Mouse (Mus musculus): Measurements from ENCODE around the gene Sema6c.
"Not testable (repeated sequence)": the region's sequence is repeated elsewhere in the genome, so short reads cannot be mapped to it uniquely, and the experiment has no call there.

Gene Sema6c

GRCm38 (mm10) chr3:95159987-95160963 is at the start of gene Sema6c:
Gene Sema6c, plus strand, starts transcription at chr3:95160457.
- DNase-seq (ENCODE audit: low spot score in 2 of 2) = peak; percentile 62 to 91

DNA sequence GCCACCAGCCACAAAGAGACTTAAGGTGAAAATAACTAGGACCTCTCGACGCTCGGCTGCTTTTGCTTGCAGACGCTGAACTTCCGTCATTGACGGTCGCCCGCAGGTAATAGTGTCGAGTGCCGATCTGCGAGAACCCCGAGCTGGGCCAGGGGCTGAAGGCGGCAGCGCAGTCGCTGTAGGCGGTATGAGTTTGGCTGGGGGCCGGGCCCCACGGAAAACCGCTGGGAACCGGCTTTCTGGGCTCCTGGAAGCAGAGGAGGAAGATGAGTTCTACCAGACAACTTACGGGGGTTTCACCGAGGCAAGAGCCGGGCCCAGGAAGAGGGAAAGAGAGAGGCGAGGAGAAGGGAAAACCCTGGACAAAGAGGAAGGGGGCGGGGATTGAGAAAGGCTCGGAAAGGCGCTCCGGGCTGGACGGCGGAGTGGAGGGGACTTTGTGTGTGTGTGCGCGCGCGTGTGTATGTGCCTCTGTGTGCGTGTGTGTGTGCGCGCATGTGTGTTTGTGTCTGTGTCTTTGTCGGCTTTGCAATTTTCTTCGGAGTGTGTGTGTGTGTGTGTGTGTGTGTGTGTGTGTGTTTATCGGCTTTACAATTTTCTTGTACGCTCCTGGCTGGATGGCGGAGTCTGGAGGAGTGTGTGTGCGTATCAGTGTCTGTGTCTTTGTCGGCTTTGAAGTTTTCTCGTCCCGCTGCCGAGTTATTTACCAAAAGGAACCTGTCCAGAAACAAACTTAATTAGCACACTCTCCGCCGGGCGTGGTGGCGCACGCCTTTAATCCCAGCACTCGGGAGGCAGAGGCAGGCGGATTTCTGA is 49.1 kb upstream of the Sema6c start, which contains the start of gene Vps72:
Gene Vps72 (plus strand): TSS at position 112 of the 816 bp plus-strand sequence.
- DNase-seq (ENCODE audit: low spot score in 2 of 2) = peak; percentile 73 to 90

DNA sequence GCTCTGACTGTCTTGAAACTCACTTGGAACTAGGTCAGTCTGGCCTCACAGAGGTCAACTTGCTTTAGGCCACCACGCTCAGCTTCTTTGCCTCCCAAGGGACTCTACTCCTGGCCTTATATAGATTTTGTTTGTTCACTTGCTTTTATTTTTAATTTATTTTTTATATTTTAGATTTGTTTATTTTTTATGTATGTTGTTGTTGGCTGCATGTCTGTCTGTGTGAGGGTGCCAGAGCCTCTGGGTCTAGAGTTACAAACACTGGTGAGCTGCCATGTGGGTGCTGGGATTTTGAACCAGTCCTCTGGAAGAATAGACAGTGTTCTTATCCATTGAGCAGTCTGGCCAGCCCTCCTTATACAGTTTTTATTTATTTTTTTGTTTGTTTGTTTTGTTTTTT is 47.5 kb upstream of the Sema6c start:
- DNase-seq (ENCODE audit: low spot score in 2 of 2) = no peak

DNA sequence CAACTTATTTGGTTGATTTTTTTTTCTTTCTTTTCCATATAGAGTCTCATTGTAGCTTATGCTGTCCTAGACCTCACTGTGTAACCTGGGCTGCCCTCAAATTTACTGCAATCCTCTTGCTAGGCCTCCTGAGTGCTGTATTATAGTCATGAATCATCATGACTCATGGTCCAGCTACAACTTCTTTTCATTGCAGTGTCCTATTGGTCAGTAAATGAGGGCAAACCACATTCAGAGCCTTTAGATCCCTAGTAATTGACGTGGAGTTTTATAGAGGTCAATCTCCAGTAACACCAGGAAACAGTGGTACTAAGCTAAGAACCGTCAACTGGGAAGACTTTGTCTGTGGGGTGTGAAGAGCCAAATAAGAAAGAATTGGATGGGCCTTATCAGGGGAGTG is 42.5 kb upstream of the Sema6c start:
- no peak for DNase-seq (ENCODE audit: low spot score in 2 of 2)

DNA sequence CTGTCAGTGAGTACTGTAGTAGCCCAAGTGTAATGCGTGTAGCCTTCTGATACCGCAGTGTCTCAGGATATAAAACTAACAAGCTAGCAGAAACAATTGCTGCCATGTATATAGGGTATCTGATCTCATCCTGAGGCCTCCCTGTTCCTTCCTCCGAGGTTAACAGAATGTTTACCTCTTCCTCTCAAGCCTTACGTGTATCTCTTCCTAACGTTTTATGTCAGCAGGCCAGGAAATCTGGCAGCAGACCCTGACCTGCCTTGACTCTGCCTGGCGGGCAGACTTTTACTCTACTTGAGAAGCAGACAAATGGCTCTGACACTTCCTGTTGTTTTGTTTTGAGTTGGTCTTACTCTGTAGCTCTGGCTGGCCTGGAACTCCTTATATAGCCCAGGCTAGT is 38.7 kb upstream of the Sema6c start:
- DNase-seq (ENCODE audit: low spot score in 2 of 2) = no peak

DNA sequence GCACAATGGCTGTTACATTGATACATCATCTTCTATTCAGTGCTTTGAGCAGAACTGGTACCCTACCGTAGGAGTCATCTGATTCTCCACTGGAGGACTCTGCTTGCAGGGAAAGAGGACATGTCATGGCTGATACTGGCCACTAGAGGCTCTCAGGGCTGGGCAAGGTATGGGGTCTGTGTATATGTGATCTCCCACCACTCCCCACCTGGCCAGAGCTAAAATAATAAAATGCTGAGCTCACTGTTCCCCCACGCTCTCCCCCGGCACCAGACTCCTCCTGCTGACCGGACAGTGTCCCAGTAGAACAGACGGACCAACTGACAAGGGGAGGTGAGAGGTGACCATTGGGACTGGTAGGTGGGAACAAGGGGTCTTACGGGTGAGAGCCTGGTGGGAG is 36.0 kb upstream of the Sema6c start, which contains the start of gene Tmod4:
Gene Tmod4 (plus strand): TSS at position 231 of the 400 bp plus-strand sequence.
- DNase-seq (ENCODE audit: low spot score in 2 of 2) = no peak

DNA sequence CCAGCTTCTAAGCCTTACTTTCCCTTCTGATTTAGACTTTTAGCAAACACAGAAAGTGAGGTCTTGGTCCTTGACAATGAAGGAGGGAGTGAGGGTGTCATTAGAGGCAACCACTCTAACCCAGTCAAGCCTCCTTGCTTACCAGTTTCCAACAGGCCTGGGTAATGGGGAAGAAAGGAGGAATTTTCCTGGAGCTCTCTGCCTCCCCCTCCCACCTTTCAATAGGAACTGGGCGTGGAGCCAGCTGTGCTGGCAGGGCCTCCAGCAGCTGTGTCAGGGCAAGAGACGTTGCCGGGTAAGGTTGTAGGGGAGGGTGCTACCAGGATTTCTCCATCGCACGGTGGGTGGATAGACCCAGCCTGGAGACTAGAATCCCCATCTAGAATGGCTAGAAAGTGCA is 35.3 kb upstream of the Sema6c start:
- DNase-seq (ENCODE audit: low spot score in 2 of 2) = no peak

- DNase-seq (ENCODE audit: low spot score in 2 of 2) = no peak
Measured at GRCm38 (mm10) chr3:95129226-95129651, 31.0 kb upstream of the Sema6c start.

DNA sequence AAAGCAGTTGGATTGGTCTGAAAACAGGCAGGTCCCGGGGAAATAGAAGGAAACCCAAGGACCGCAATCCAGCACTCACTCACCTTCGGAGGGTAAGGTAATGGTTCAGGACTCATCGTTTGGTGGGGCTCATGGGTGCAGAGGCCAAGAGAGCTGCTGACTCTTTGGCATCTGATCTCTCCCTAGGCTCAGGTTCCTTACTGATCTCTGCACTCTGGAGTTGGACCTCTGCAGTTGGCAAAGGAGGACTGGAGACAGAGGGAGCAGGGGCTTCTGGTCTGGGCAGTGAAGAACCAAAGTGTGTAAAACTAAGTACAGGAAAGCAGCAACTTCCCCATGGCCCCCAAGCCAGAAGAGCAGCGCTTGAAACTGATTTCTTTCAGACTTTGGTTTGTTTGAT is 30.2 kb upstream of the Sema6c start:
- no peak for DNase-seq (ENCODE audit: low spot score in 2 of 2)

DNA sequence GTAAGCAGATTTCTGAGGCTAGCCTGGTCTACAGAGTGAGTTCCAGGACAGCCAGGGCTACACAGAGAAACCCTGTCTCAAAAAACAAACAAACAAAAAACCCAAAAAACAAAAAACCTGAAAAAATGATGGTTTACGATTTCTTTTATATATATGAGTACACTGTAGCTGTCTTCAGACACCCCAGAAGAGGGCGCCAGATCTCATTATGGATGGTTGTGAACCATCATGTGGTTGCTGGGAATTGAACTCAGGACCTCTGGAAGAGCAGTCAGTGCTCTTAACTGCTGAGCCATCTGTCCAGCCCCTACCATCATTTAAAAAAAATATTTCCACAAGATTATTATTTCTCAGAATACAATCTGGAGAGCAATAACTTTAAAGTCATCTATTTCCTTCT is 27.9 kb upstream of the Sema6c start:
- not testable (repeated sequence) for DNase-seq (ENCODE audit: low spot score in 2 of 2)

DNA sequence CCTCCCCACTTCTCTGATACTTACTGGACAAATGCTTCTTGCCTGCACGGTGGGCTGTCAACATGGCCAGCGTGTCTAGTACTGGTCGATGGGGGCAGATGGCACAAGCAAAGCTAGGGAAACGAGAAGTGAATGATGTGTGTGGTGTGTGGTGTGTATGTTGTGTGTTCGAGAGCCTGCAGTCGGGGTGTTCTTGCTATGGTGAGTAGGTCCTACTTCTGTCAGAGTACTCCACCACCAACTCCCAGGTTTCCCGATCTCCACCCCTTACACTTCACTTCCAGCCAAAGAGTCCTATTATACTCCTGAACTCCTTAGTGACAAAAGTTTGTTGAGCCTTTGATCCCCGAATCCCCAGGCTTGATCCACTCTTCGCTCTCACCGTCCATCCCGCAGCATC is 27.1 kb upstream of the Sema6c start:
- no peak for DNase-seq (ENCODE audit: low spot score in 2 of 2)

- DNase-seq (ENCODE audit: low spot score in 2 of 2) = peak; percentile 93 to 95
Measured at GRCm38 (mm10) chr3:95133680-95134101, 26.6 kb upstream of the Sema6c start, which contains the start of the genes Scnm1 and Lysmd1. Gene Scnm1, minus strand, starts transcription at chr3:95134011. Gene Lysmd1, plus strand, starts transcription at chr3:95134088.

DNA sequence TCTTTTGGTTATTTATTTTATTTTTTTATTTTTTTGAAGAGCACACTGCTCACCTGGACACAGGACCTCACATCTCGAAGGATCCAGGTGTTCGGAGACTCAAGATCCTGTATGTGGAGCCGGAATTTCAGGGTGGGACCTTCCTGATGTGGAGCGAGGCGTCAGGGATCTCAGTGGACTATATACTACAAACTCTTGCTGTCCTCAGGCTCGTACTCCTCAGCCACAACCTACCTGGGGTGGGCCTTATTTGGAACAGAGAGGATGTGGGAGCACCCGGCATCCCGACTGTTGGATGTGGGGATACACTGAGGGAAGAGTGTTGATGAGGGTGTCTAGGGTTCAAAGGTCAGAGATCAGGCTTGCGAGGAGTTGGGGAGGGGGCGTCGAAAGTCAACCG is 26.1 kb upstream of the Sema6c start:
- DNase-seq (ENCODE audit: low spot score in 2 of 2) = not testable (repeated sequence)

DNA sequence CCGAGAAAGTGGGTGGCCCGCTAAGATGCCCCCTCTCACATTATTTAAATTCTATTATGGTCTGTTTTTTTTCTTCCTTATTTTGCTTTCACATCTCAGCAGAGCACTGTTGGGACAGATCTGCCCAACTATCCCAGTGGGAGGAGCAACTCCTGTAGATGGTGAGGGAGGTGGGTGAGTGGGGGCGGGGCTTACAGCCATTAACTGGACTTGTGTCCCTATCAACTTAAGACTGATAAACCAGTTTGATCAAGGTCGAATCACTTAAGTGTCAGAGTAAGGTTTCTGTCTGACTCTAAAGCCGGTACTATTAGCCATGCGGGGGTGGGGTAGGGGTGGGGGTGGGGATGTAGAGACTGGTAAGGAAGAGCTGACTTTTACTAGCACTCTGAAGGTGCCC is 25.2 kb upstream of the Sema6c start:
- DNase-seq (ENCODE audit: low spot score in 2 of 2) = peak in 1 of 2 experiments; percentile 49

DNA sequence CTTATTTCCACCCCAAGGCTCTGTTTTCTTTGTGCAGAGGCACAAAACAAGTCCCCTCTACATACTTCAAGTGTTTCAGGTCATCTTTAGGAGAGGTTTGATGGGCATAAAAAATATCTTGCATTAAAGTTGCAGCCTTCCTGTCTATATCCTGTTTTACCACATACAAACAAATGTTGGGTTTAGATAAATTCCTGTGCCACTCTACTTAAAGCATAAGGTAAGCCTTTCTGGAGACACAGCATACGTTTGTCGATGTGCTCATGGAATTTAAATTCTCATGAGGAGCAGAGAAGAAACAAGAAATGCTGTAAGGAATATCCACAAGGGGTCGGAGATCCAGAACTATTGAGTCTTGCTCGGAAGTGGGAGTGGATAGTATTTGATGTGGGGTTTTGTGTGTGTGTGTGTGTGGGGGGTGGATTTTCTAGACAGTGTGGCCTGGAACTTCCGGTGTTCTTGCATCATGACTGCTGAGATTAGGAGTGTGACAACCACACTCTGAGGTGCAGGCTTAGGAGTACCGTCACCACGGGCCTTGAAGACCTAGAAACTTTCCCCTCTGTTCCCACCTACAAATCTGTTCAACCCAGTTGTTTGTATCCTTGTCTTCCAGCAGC is 24.7 kb upstream of the Sema6c start:
- DNase-seq (ENCODE audit: low spot score in 2 of 2) = no peak

DNA sequence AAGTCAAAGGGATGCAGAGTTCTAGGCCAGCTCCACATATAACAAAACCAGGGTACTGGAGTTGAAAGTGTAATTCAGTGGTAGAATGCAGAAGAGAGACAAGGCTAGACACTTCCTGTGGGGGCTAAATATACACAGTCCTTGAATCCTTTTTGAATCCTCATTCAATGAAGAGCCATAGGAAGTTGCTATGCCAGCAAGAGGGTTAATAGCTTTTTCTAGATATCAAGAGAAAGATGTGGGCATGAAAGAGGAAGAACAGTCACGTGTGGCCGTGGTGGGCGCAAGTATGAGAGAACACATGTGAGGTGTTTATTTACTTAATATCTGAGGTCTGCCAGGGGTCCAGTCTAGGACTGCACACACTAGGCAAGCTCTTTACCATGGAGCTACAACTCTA is 23.9 kb upstream of the Sema6c start:
- DNase-seq (ENCODE audit: low spot score in 2 of 2) = no peak

- DNase-seq (ENCODE audit: low spot score in 2 of 2) = no peak
Measured at GRCm38 (mm10) chr3:95139586-95140288, 20.5 kb upstream of the Sema6c start.

DNA sequence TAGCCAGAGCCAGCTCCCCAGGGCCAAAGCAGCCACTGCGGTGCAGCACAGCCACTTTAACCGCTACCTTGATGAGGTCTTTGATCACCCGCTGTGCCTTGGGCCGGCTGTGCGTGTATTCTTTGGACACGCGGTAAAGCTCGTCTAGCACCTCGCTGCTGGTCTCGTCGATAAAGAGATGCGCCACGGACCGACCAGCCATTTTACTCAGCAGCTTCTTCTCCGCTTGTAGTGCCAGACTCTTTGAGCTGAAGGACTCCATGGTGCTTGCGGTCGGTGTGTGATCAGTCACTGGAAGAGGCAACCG is 20.0 kb upstream of the Sema6c start:
- no peak for DNase-seq (ENCODE audit: low spot score in 2 of 2)

DNA sequence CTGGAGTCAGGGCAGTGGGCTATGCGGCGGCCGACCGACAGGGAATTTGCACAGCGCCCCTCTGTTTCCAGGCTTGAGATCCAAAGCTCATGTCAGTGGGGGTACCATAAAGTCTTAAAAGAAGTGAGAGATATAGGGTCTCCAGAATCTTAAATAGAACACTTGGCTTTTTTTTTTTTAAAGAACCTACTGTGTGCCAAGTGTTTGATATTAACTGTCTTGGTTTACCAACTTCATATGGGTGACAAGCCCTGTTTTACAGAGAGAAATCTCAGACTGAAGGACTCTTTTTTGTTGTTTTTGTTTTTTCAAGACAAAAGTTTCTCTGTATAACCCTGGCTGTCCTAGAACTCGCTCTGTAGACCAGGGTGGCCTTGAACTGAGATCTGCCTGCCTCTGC is 19.5 kb upstream of the Sema6c start:
- DNase-seq (ENCODE audit: low spot score in 2 of 2) = no peak

DNA sequence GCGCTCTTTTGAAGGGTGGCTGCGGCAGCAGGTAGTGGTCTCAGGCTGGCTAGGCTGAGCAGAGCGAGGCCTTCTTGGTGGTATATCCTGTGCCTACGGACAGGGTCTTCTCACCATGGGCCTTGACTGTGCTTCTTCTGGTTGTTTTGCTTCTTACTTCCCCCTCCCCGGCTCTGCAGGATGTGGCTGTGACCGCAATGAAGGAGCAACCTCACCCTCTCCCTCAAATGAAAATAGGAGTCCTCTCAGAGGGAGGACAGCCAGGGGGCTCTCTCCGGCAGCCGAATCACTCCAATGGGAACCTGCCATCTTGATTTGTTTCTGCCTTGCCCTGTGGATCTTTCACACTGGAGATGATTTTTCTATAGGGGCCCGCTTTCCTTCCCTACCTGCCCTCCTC is 18.8 kb upstream of the Sema6c start:
- no peak for DNase-seq (ENCODE audit: low spot score in 2 of 2)

GRCm38 (mm10) chr3:95141952-95142616 is 18.2 kb upstream of the Sema6c start, which contains the start of gene Tnfaip8l2:
Gene Tnfaip8l2, minus strand, starts transcription at chr3:95142360.
- no peak for DNase-seq (ENCODE audit: low spot score in 2 of 2)
